Mouse (Mus musculus) embryo, embryonic 10 days (tissue): ENCODE data around the gene Slc50a1.
A peak's percentile ranks its signal among the peaks of the same experiment; 100 is the strongest.

ENCODE experiments used
- DNase-seq: peaks from one replicate; pipeline ENCODE4 v3.0.0-alpha.2; 2015; ENCODE audit warnings: low spot score

Slc50a1 gene

GRCm38 (mm10) chr3:89231345-89231744, 39.0 kb downstream of the Slc50a1 start:
- no peak for DNase-seq

GRCm38 (mm10) chr3:89230561-89230960, 39.8 kb downstream of the Slc50a1 start:
- no peak for DNase-seq

- no peak for DNase-seq
Measured at GRCm38 (mm10) chr3:89229276-89229675, 41.1 kb downstream of the Slc50a1 start.

- no peak for DNase-seq
Measured at GRCm38 (mm10) chr3:89228836-89229235, 41.5 kb downstream of the Slc50a1 start, which contains the start of gene Muc1. Gene Muc1 (plus strand): TSS chr3:89229057.

- peak; percentile 96 for DNase-seq
Measured at GRCm38 (mm10) chr3:89228180-89228549, 42.2 kb downstream of the Slc50a1 start.

- DNase-seq = peak; percentile 99
Measured at GRCm38 (mm10) chr3:89227307-89228179, 42.8 kb downstream of the Slc50a1 start.

- DNase-seq = peak; percentile 19
Measured at GRCm38 (mm10) chr3:89226900-89227299, 43.5 kb downstream of the Slc50a1 start, which contains the start of gene Mtx1. Gene Mtx1 (minus strand): TSS chr3:89227088.

- DNase-seq = peak; percentile 54
Measured at GRCm38 (mm10) chr3:89226361-89226760, 44.0 kb downstream of the Slc50a1 start.

- DNase-seq = peak; percentile 89
Measured at GRCm38 (mm10) chr3:89225918-89226317, 44.5 kb downstream of the Slc50a1 start.

- DNase-seq = no peak
Measured at GRCm38 (mm10) chr3:89225321-89225815, 45.0 kb downstream of the Slc50a1 start.

- DNase-seq = no peak
Measured at GRCm38 (mm10) chr3:89224796-89225195, 45.6 kb downstream of the Slc50a1 start.

GRCm38 (mm10) chr3:89221167-89221566, 49.2 kb downstream of the Slc50a1 start:
- DNase-seq = no peak

GRCm38 (mm10) chr3:89219546-89219945, 50.8 kb downstream of the Slc50a1 start:
- peak; percentile 71 for DNase-seq

GRCm38 (mm10) chr3:89218271-89218670, 52.1 kb downstream of the Slc50a1 start:
- DNase-seq = no peak
